10 mouse cellular contexts compared by ENCODE assay signal in genomic region chr11:108258811-108259266, GRCm38 (mm10).
DNase-seq lines count a peak whose midpoint lies in the region; ATAC-seq and TF ChIP-seq lines count a peak whose summit lies in the region.
"Had no signal": no experiment of that assay in that cellular context is flagged by ENCODE, and none has a peak within 500 bp of the region (broad histone marks: within the 10 kb centered on the region; RNA-seq: fewer than 3 reads in every experiment).

No protein-coding gene starts in this region.

- TF ChIP-seq CTCF in cortical plate, adult 2 months (IDR thresholded peaks at IDR 0.05; ENCODE audit: extremely low read depth, insufficient read depth, low read length): no peak
- no peak for TF ChIP-seq CTCF in thymus, adult 2 months (IDR thresholded peaks at IDR 0.05; ENCODE audit: borderline replicate concordance, control insufficient read depth, extremely low read depth, insufficient read depth, low read length, poor library complexity)

- peak; percentile 72 for DNase-seq in adrenal gland, adult 2 months
- peak; percentile 55 for DNase-seq in layer of hippocampus, adult 9-11 months
- no peak for DNase-seq in spleen, postnatal 36 days (ENCODE audit: low spot score in 2 of 2)
- no peak for DNase-seq in thymus, adult 2 months
- DNase-seq: liver, embryonic 13.5 days had no signal

- no peaks in the 10 kb centered on the region for H3K36me3 ChIP-seq in kidney, embryonic 16.5 days (ENCODE audit: insufficient read depth, low read length)
- H3K36me3 ChIP-seq in kidney, embryonic 14.5 days (ENCODE audit: control insufficient read depth, insufficient read depth, low read length): no peaks in the 10 kb centered on the region
- H3K36me3 ChIP-seq in thymus, adult 2 months (ENCODE audit: control insufficient read depth, insufficient read depth, low read length): no peaks in the 10 kb centered on the region
- H3K36me3 ChIP-seq: embryonic facial prominence, embryonic 13.5 days; liver, embryonic 13.5 days had no signal

- H3K4me2 ChIP-seq in kidney, embryonic 16.5 days (replicated peaks; ENCODE audit: low read depth, low read length): no peak overlapping the region
- no peak overlapping the region for H3K4me2 ChIP-seq in kidney, embryonic 14.5 days (replicated peaks; ENCODE audit: low read depth, low read length)
- H3K4me2 ChIP-seq: embryonic facial prominence, embryonic 13.5 days; liver, embryonic 13.5 days had no signal

- no peaks in the 10 kb centered on the region for H3K9me3 ChIP-seq in kidney, embryonic 16.5 days (ENCODE audit: low read length)
- H3K9me3 ChIP-seq in kidney, embryonic 14.5 days (ENCODE audit: control insufficient read depth, low read length): no peaks in the 10 kb centered on the region
- H3K9me3 ChIP-seq: embryonic facial prominence, embryonic 13.5 days; liver, embryonic 13.5 days had no signal

- no peak for TF ChIP-seq POLR2A in cortical plate, adult 2 months (IDR thresholded peaks at IDR 0.05; ENCODE audit: extremely low read depth, insufficient read depth, low read length)
- no peak for TF ChIP-seq POLR2A in thymus, adult 2 months (IDR thresholded peaks at IDR 0.05; ENCODE audit: control insufficient read depth, extremely low read depth, insufficient read depth, low read length, poor library complexity)

- no peak overlapping the region for H3K4me3 ChIP-seq in kidney, embryonic 16.5 days (ENCODE audit: low read length)
- H3K4me3 ChIP-seq in kidney, embryonic 14.5 days (ENCODE audit: low read length): no peak overlapping the region
- H3K4me3 ChIP-seq in cortical plate, adult 2 months (ENCODE audit: insufficient read depth, low read length): no peak overlapping the region
- no peak overlapping the region for H3K4me3 ChIP-seq in thymus, adult 2 months (ENCODE audit: control insufficient read depth, insufficient read depth, low read length)
- H3K4me3 ChIP-seq: embryonic facial prominence, embryonic 13.5 days; liver, embryonic 13.5 days had no signal

- no peak for ATAC-seq in kidney, embryonic 16.5 days (ENCODE audit: low FRiP score, low TSS enrichment)
- no peak for ATAC-seq in kidney, embryonic 14.5 days (ENCODE audit: low FRiP score, low TSS enrichment)
- ATAC-seq in megakaryocyte, adult 5-6 weeks (ENCODE audit: poor library complexity, severe bottlenecking): no peak

- no peak overlapping the region for H3K9ac ChIP-seq in kidney, embryonic 16.5 days (replicated peaks; ENCODE audit: low read length)
- H3K9ac ChIP-seq in kidney, embryonic 14.5 days (ENCODE audit: low read depth, low read length): no peak overlapping the region
- H3K9ac ChIP-seq: embryonic facial prominence, embryonic 13.5 days; liver, embryonic 13.5 days had no signal

- H3K4me1 ChIP-seq in kidney, embryonic 16.5 days (ENCODE audit: insufficient read depth, low read length): peaks cover 48% of the 10 kb centered on the region
- peaks cover 14% of the 10 kb centered on the region for H3K4me1 ChIP-seq in kidney, embryonic 14.5 days (ENCODE audit: control insufficient read depth, insufficient read depth, low read length)
- peaks cover 20% of the 10 kb centered on the region for H3K4me1 ChIP-seq in cortical plate, adult 2 months (ENCODE audit: control insufficient read depth, insufficient read depth, low read length)
- no peaks in the 10 kb centered on the region for H3K4me1 ChIP-seq in thymus, adult 2 months (replicated peaks; ENCODE audit: control insufficient read depth, insufficient read depth, low read length)

- 0 out of 2 replicates have a peak overlapping the region, but pooled peaks have one; percentile 3 for H3K27ac ChIP-seq in kidney, embryonic 16.5 days (ENCODE audit: low read length)
- H3K27ac ChIP-seq in kidney, embryonic 14.5 days (ENCODE audit: low read depth, low read length): no peak overlapping the region
- peak overlapping the region; percentile 72; the same call in 1 of the 2 replicates for H3K27ac ChIP-seq in cortical plate, adult 2 months (ENCODE audit: insufficient read depth, low read length)
- no peak overlapping the region for H3K27ac ChIP-seq in thymus, adult 2 months (ENCODE audit: control insufficient read depth, insufficient read depth, low read length)
- H3K27ac ChIP-seq: embryonic facial prominence, embryonic 13.5 days; liver, embryonic 13.5 days had no signal

- 66% methylated on average over 5 of the region's 5 CpGs for WGBS in kidney, embryonic 16.5 days
- WGBS in kidney, embryonic 14.5 days: 80% methylated on average over 5 of the region's 5 CpGs
- WGBS in thymus, adult 2 months: 76% methylated on average over 5 of the region's 5 CpGs

- H3K27me3 ChIP-seq in kidney, embryonic 16.5 days (ENCODE audit: insufficient read depth, low read length): no peaks in the 10 kb centered on the region
- no peaks in the 10 kb centered on the region for H3K27me3 ChIP-seq in kidney, embryonic 14.5 days (ENCODE audit: control insufficient read depth, insufficient read depth, low read length)
- no peaks in the 10 kb centered on the region for H3K27me3 ChIP-seq in thymus, adult 2 months (ENCODE audit: control insufficient read depth, insufficient read depth, low read length)
- H3K27me3 ChIP-seq: embryonic facial prominence, embryonic 13.5 days; liver, embryonic 13.5 days had no signal

Comparison
In these comparisons a context has a peak if more than half of its experiments do, and no peak if none do; other contexts are left out.
1. H3K27ac ChIP-seq: peak in kidney, embryonic 16.5 days (single experiment) and cortical plate, adult 2 months (single experiment); none in kidney, embryonic 14.5 days (single experiment) and thymus, adult 2 months (single experiment).
2. DNase-seq: peak in adrenal gland, adult 2 months (single experiment) and layer of hippocampus, adult 9-11 months (single experiment); none in spleen, postnatal 36 days (0 of 2) and thymus, adult 2 months (single experiment).